Mouse (Mus musculus): ENCODE data around the gene Cyp26b1. TPM values are rescaled to one million over a fixed set of nuclear protein-coding genes. Genes with fewer than 3 reads are reported as not detected.

Gene Cyp26b1
- polyA plus RNA-seq, 1 experiment from 2014 or later = 1.7 TPM

- no peaks in the 10 kb centered on the region for H3K9me3 ChIP-seq (replicated peaks; ENCODE audit: control insufficient read depth, low read length)
- H3K27me3 ChIP-seq (ENCODE audit: control insufficient read depth, insufficient read depth, low read length) = peaks cover 76% of the 10 kb centered on the region
- H3K36me3 ChIP-seq (ENCODE audit: control insufficient read depth, insufficient read depth, low read length) = no peaks in the 10 kb centered on the region
- no peak overlapping the region for H3K27ac ChIP-seq (ENCODE audit: low read length)
- H3K9ac ChIP-seq (ENCODE audit: low read length) = no peak overlapping the region
- peaks cover 55% of the 10 kb centered on the region for H3K4me1 ChIP-seq (ENCODE audit: control insufficient read depth, insufficient read depth, low read length)
- H3K4me2 ChIP-seq (ENCODE audit: low read depth, low read length) = peak overlapping the region; percentile 94
- 0 out of 2 replicates have a peak, but pooled peaks have one; percentile 27 for ATAC-seq (ENCODE audit: insufficient read depth, low FRiP score)
- H3K4me3 ChIP-seq (replicated peaks; ENCODE audit: low read length) = peak overlapping the region; percentile 50
- WGBS = 3% methylated on average over 48 of the region's 48 CpGs
Observed at GRCm38 (mm10) chr6:84583841-84584782, 9.6 kb downstream of the Cyp26b1 start.

- H3K9ac ChIP-seq (ENCODE audit: low read length) = peak overlapping the region; percentile 44; the same call in 1 of the 2 replicates
Observed at GRCm38 (mm10) chr6:84583371-84583770, 10.3 kb downstream of the Cyp26b1 start.

GRCm38 (mm10) chr6:84582826-84583225 lies 10.9 kb downstream of the Cyp26b1 start:
- Histone ChIP-seq H3K9ac (ENCODE audit: low read length) (peak overlapping the region; percentile 43; the same call in 1 of the 2 replicates), H3K4me2 (ENCODE audit: low read depth, low read length) (no peak overlapping the region), H3K27ac (ENCODE audit: low read length) (no peak overlapping the region), H3K36me3 (ENCODE audit: control insufficient read depth, insufficient read depth, low read length) (no peaks in the 10 kb centered on the region), H3K9me3 (replicated peaks; ENCODE audit: control insufficient read depth, low read length) (no peaks in the 10 kb centered on the region), H3K4me1 (ENCODE audit: control insufficient read depth, insufficient read depth, low read length) (peaks cover 49% of the 10 kb centered on the region), H3K27me3 (ENCODE audit: control insufficient read depth, insufficient read depth, low read length) (peaks cover 65% of the 10 kb centered on the region), H3K4me3 (replicated peaks; ENCODE audit: low read length) (no peak overlapping the region)
- 54% methylated on average over 5 of the region's 5 CpGs for WGBS
- no peak for ATAC-seq (ENCODE audit: insufficient read depth, low FRiP score)

More at GRCm38 (mm10) chr6:84583371-84583770, 10.3 kb downstream of the Cyp26b1 start:
- no peaks in the 10 kb centered on the region for H3K36me3 ChIP-seq (ENCODE audit: control insufficient read depth, insufficient read depth, low read length)
- peaks cover 69% of the 10 kb centered on the region for H3K27me3 ChIP-seq (ENCODE audit: control insufficient read depth, insufficient read depth, low read length)
- no peaks in the 10 kb centered on the region for H3K9me3 ChIP-seq (replicated peaks; ENCODE audit: control insufficient read depth, low read length)
- 1% methylated on average over 26 of the region's 26 CpGs for WGBS
- peak overlapping the region; percentile 94 for H3K4me2 ChIP-seq (ENCODE audit: low read depth, low read length)
- H3K4me1 ChIP-seq (ENCODE audit: control insufficient read depth, insufficient read depth, low read length) = peaks cover 54% of the 10 kb centered on the region
- peak; percentile 77 for ATAC-seq (ENCODE audit: insufficient read depth, low FRiP score)
- no peak overlapping the region for H3K27ac ChIP-seq (ENCODE audit: low read length)
- H3K4me3 ChIP-seq (replicated peaks; ENCODE audit: low read length) = peak overlapping the region; percentile 50

- ATAC-seq (ENCODE audit: insufficient read depth, low FRiP score) = no peak
- Histone ChIP-seq H3K9ac (ENCODE audit: low read length) (no peak overlapping the region), H3K36me3 (ENCODE audit: control insufficient read depth, insufficient read depth, low read length) (no peaks in the 10 kb centered on the region), H3K4me3 (replicated peaks; ENCODE audit: low read length) (no peak overlapping the region), H3K4me2 (ENCODE audit: low read depth, low read length) (no peak overlapping the region), H3K9me3 (replicated peaks; ENCODE audit: control insufficient read depth, low read length) (no peaks in the 10 kb centered on the region), H3K27ac (ENCODE audit: low read length) (no peak overlapping the region), H3K4me1 (ENCODE audit: control insufficient read depth, insufficient read depth, low read length) (peaks cover 40% of the 10 kb centered on the region), H3K27me3 (ENCODE audit: control insufficient read depth, insufficient read depth, low read length) (peaks cover 56% of the 10 kb centered on the region)
- 50% methylated on average over 9 of the region's 9 CpGs for WGBS
Observed at GRCm38 (mm10) chr6:84581833-84582445, 11.8 kb downstream of the Cyp26b1 start.

- WGBS = 72% methylated on average over 6 of the region's 6 CpGs
- H3K27me3 ChIP-seq (ENCODE audit: control insufficient read depth, insufficient read depth, low read length) = peaks cover 49% of the 10 kb centered on the region
- H3K27ac ChIP-seq (ENCODE audit: low read length) = no peak overlapping the region
- no peak overlapping the region for H3K9ac ChIP-seq (ENCODE audit: low read length)
- no peaks in the 10 kb centered on the region for H3K36me3 ChIP-seq (ENCODE audit: control insufficient read depth, insufficient read depth, low read length)
- no peaks in the 10 kb centered on the region for H3K9me3 ChIP-seq (replicated peaks; ENCODE audit: control insufficient read depth, low read length)
- peaks cover 33% of the 10 kb centered on the region for H3K4me1 ChIP-seq (ENCODE audit: control insufficient read depth, insufficient read depth, low read length)
- ATAC-seq (ENCODE audit: insufficient read depth, low FRiP score) = no peak
- H3K4me2 ChIP-seq (ENCODE audit: low read depth, low read length) = no peak overlapping the region
- no peak overlapping the region for H3K4me3 ChIP-seq (replicated peaks; ENCODE audit: low read length)
Observed at GRCm38 (mm10) chr6:84580979-84581832, 12.5 kb downstream of the Cyp26b1 start.

- 64% methylated on average over 8 of the region's 8 CpGs for WGBS
- no peak overlapping the region for H3K9ac ChIP-seq (ENCODE audit: low read length)
Observed at GRCm38 (mm10) chr6:84579508-84579907, 14.2 kb downstream of the Cyp26b1 start.

GRCm38 (mm10) chr6:84578928-84579327 lies 14.8 kb downstream of the Cyp26b1 start:
- Histone ChIP-seq H3K9me3 (replicated peaks; ENCODE audit: control insufficient read depth, low read length) (no peaks in the 10 kb centered on the region), H3K27ac (ENCODE audit: low read length) (no peak overlapping the region), H3K9ac (ENCODE audit: low read length) (no peak overlapping the region), H3K4me2 (ENCODE audit: low read depth, low read length) (no peak overlapping the region), H3K4me1 (ENCODE audit: control insufficient read depth, insufficient read depth, low read length) (peaks cover 18% of the 10 kb centered on the region), H3K27me3 (ENCODE audit: control insufficient read depth, insufficient read depth, low read length) (peaks cover 30% of the 10 kb centered on the region), H3K4me3 (replicated peaks; ENCODE audit: low read length) (no peak overlapping the region), H3K36me3 (ENCODE audit: control insufficient read depth, insufficient read depth, low read length) (no peaks in the 10 kb centered on the region)
- ATAC-seq (ENCODE audit: insufficient read depth, low FRiP score) = no peak
- WGBS = 21% methylated on average over 5 of the region's 5 CpGs

More at GRCm38 (mm10) chr6:84579508-84579907, 14.2 kb downstream of the Cyp26b1 start:
- Histone ChIP-seq H3K4me2 (ENCODE audit: low read depth, low read length) (no peak overlapping the region), H3K36me3 (ENCODE audit: control insufficient read depth, insufficient read depth, low read length) (no peaks in the 10 kb centered on the region), H3K4me1 (ENCODE audit: control insufficient read depth, insufficient read depth, low read length) (peaks cover 22% of the 10 kb centered on the region), H3K9me3 (replicated peaks; ENCODE audit: control insufficient read depth, low read length) (no peaks in the 10 kb centered on the region), H3K27me3 (ENCODE audit: control insufficient read depth, insufficient read depth, low read length) (peaks cover 36% of the 10 kb centered on the region), H3K4me3 (replicated peaks; ENCODE audit: low read length) (no peak overlapping the region), H3K27ac (ENCODE audit: low read length) (no peak overlapping the region)
- ATAC-seq (ENCODE audit: insufficient read depth, low FRiP score) = no peak

GRCm38 (mm10) chr6:84577898-84578297 lies 15.8 kb downstream of the Cyp26b1 start:
- H3K4me2 ChIP-seq (ENCODE audit: low read depth, low read length) = no peak overlapping the region
- H3K27me3 ChIP-seq (ENCODE audit: control insufficient read depth, insufficient read depth, low read length) = peaks cover 23% of the 10 kb centered on the region
- no peaks in the 10 kb centered on the region for H3K9me3 ChIP-seq (replicated peaks; ENCODE audit: control insufficient read depth, low read length)
- WGBS = 70% methylated on average over 4 of the region's 4 CpGs
- no peak overlapping the region for H3K4me3 ChIP-seq (replicated peaks; ENCODE audit: low read length)
- no peaks in the 10 kb centered on the region for H3K36me3 ChIP-seq (ENCODE audit: control insufficient read depth, insufficient read depth, low read length)
- ATAC-seq (ENCODE audit: insufficient read depth, low FRiP score) = no peak
- H3K4me1 ChIP-seq (ENCODE audit: control insufficient read depth, insufficient read depth, low read length) = peaks cover 11% of the 10 kb centered on the region
- no peak overlapping the region for H3K27ac ChIP-seq (ENCODE audit: low read length)
- H3K9ac ChIP-seq (ENCODE audit: low read length) = no peak overlapping the region

All from stomach, embryonic 16.5 days (tissue).